Mouse (Mus musculus) G1E (cell line): ENCODE measurements at regions not wholly inside any gene's neighbourhood (a gene's known extent, or its start where the extent isn't known, plus 50 kb on each side); places are given as distances from the start of the nearest gene placed in this dataset.

Source experiments
- ATAC-seq: 2 replicates; pipeline ENCODE4 v1.8.0; 2016; ENCODE audit warnings: mild to moderate bottlenecking; ENCODE audit not compliant: insufficient number of reproducible peaks, poor library complexity, low FRiP score, severe bottlenecking; ENCODE audit errors: extremely low read depth
- DNase-seq: peaks from one replicate; pipeline ENCODE4 v3.0.0; 2012; ENCODE audit warnings: low spot score
- H3K27me3 ChIP-seq: 2 replicates; pipeline ENCODE4 v1.6.1; 2012; ENCODE audit warnings: mild to moderate bottlenecking, low read length, inconsistent platforms; ENCODE audit not compliant: insufficient read depth
- H3K36me3 ChIP-seq: replicated peaks from 2 replicates; pipeline ENCODE3; 2012; ENCODE audit warnings: mild to moderate bottlenecking, inconsistent platforms
- H3K4me1 ChIP-seq: 2 replicates; pipeline ENCODE4 v1.6.1; 2012; ENCODE audit warnings: low read depth, low read length, inconsistent platforms, mixed read lengths; ENCODE audit not compliant: insufficient read depth
- H3K4me3 ChIP-seq: 2 replicates; pipeline ENCODE4 v1.5.1; 2012; ENCODE audit warnings: low read depth, mild to moderate bottlenecking, inconsistent platforms, low read length, moderate library complexity, mixed read lengths
- H3K9me3 ChIP-seq: replicated peaks from 2 replicates; pipeline ENCODE4 v1.6.1; 2012; ENCODE audit warnings: inconsistent platforms
- CTCF ChIP-seq: IDR thresholded peaks from 2 replicates; pipeline ENCODE4 v1.5.1; 2012; ENCODE audit warnings: low read depth, low read length, inconsistent platforms, mixed read lengths
- GATA1 ChIP-seq: IDR thresholded peaks from 2 replicates; pipeline ENCODE4 v1.6.1; 2012; ENCODE audit warnings: borderline replicate concordance, low read length, inconsistent platforms, mixed read lengths
- GATA2 ChIP-seq: IDR thresholded peaks from 2 replicates; pipeline ENCODE4 v1.6.1; 2012; ENCODE audit warnings: low read depth, low read length, inconsistent platforms, borderline replicate concordance
- POLR2AphosphoS5 ChIP-seq: IDR thresholded peaks from 2 replicates; pipeline ENCODE4 v1.6.1; 2012; ENCODE audit warnings: low read depth, low read length, inconsistent platforms; ENCODE audit not compliant: insufficient replicate concordance
- TAL1 ChIP-seq: conservative IDR thresholded peaks from 2 replicates; pipeline ENCODE4 v1.6.1; 2012; ENCODE audit warnings: low read depth, low read length, inconsistent platforms, mixed read lengths

DNA sequence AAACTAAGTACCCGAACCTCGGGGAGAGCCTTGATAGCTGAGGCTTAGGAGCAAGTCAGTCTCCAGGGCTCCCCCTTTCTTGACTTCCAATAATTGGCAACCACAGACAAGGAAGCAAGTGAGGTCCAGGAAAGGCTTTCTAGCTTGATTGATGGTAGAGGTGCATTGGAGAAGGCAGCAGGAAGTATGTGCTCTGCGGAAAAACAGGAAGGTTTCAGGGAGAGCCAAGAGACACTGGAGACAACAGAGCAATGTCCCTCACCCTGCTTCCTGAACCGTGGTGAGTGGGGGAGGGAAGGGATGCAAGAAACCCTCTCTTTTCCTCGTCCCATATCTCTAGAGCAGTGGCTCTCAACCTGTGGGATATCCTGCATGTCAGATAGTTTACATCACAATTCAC, 115.9 kb upstream of the Smyd2 start:
- ATAC-seq: no peak
- no peak for DNase-seq
- H3K4me3 ChIP-seq: no peak overlapping the region

DNA sequence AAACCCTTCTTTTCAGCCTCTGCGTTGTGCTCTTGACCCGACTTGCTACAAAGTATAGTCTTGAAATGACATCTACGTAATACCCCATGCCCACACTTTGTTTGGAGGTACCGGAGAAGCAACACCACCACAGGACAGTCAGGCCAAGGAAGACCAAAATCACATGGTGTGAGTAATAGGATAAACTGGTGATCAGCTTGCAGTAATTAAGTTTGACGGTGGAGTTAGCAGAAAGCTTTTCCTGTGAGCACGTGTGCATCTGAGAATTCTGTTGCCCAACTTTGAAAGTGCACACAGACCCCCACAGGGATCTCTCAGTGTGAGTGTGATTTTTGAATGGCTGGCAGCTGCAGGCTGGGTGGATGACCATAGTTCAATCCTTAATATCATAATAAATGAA, 114.6 kb upstream of the Smyd2 start:
- DNase-seq (no peak), ATAC-seq (no peak)
- no peak overlapping the region for H3K4me3 ChIP-seq
- H3K27me3 ChIP-seq: no peaks in the 10 kb centered on the region
- TF ChIP-seq TAL1 (no peak), GATA1 (no peak), POLR2AphosphoS5 (no peak), GATA2 (no peak), CTCF (no peak)
- H3K9me3 ChIP-seq: peaks cover 74% of the 10 kb centered on the region
- no peaks in the 10 kb centered on the region for H3K4me1 ChIP-seq
- H3K36me3 ChIP-seq: no peaks in the 10 kb centered on the region

More for the DNA sequence above, 115.9 kb upstream of the Smyd2 start:
- peaks cover 73% of the 10 kb centered on the region for H3K9me3 ChIP-seq
- H3K27me3 ChIP-seq: no peaks in the 10 kb centered on the region
- TF ChIP-seq TAL1 (no peak), GATA1 (no peak), CTCF (no peak), GATA2 (no peak), POLR2AphosphoS5 (no peak)
- H3K4me1 ChIP-seq: no peaks in the 10 kb centered on the region
- H3K36me3 ChIP-seq: no peaks in the 10 kb centered on the region

DNA sequence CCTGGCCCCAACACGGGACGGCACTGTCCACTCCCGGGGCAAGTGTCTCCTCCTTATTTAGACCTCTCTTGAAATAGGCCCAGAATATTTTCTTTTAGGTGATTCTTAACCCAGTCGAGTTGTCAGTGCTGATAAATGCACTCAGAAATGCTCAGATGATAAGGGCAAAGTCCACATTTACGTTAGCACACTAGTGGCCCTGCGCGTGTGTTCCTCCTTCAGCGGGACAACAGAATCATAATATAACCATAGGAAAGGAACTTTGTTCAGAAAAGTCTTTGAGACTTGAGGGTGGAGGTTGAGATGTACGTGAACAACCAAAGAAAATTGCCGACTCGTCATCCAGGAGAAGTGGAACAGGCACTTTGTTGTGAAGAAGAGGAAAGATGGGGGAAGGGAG, 113.8 kb upstream of the Smyd2 start:
- H3K36me3 ChIP-seq: no peaks in the 10 kb centered on the region
- H3K9me3 ChIP-seq: peaks cover 74% of the 10 kb centered on the region
- no peaks in the 10 kb centered on the region for H3K4me1 ChIP-seq
- no peaks in the 10 kb centered on the region for H3K27me3 ChIP-seq
- no peak for TF ChIP-seq CTCF
- TF ChIP-seq TAL1: no peak
- TF ChIP-seq GATA1: no peak
- no peak for TF ChIP-seq POLR2AphosphoS5
- TF ChIP-seq GATA2: no peak
- DNase-seq (no peak), ATAC-seq (no peak)
- H3K4me3 ChIP-seq: no peak overlapping the region

DNA sequence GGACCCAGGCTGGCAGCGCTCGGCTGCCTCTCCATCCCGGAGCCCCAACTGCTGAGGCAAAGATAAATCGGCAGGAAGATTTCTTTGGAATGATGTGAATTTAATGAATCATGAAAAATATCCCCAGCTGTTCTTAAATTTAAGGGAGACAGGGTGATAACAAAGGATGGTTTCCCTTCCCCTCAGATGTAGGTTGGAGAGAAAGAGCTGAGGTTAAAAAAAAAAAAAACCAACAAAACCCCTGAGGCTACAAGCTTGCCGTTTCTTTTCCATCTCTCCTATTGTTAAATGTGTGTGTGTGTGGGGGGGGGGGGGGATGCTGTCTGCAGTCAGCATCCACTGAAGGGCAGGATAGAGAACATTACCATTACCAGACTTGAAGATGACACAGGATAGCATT, 111.9 kb upstream of the Smyd2 start:
- TF ChIP-seq CTCF (no peak), GATA1 (no peak), TAL1 (no peak)
- Histone ChIP-seq H3K36me3 (no peaks in the 10 kb centered on the region), H3K9me3 (peaks cover 71% of the 10 kb centered on the region), H3K4me3 (no peak overlapping the region), H3K4me1 (no peaks in the 10 kb centered on the region), H3K27me3 (no peaks in the 10 kb centered on the region)
- ATAC-seq (no peak), DNase-seq (no peak)

DNA sequence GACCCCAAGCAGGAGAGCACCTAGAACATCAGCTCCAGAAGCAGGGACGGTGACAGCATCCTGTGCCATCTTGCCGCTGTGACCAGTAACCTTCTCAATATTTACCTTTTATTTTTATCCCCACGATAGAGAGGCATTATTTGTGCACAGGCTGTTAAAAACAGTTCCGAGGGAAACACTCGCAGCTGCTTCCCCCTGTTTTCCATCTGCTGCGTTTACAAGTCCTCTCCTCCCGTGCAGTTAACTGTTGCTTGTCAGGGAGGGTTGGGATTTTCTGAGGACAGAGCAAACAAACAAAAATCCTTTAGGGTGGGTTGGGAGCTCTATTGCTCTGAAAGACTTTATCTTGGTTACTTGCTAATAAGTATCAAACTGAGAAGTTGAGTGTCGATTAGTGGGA, 105.4 kb upstream of the Smyd2 start:
- Histone ChIP-seq H3K4me1 (no peaks in the 10 kb centered on the region), H3K27me3 (no peaks in the 10 kb centered on the region), H3K9me3 (peaks cover 51% of the 10 kb centered on the region), H3K4me3 (no peak overlapping the region), H3K36me3 (no peaks in the 10 kb centered on the region)
- TF ChIP-seq POLR2AphosphoS5 (no peak), TAL1 (no peak), CTCF (no peak), GATA2 (no peak), GATA1 (no peak)
- no peak for ATAC-seq
- DNase-seq: no peak

DNA sequence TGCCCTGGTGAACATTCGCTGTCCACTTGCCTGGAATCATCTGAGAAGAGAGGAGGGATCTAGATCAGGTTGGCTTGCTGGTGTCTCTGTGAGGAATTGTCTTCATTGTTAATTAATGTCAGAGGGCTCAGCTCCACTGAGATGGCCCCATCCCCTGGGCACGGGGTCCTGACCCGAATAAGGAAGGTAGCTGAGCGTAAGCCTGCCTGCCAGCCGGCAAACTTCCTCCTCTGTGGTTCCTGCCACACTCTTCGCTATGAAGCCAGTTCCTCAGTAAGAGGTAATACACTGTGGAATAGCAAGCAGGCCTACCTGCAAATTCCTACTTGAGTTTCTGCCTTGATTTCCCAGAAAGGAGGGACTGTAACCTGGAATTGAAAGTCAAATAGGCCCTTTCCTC, 87.3 kb upstream of the Smyd2 start:
- DNase-seq: no peak
- no peaks in the 10 kb centered on the region for H3K27me3 ChIP-seq
- H3K9me3 ChIP-seq: peaks cover 72% of the 10 kb centered on the region
- H3K36me3 ChIP-seq: no peaks in the 10 kb centered on the region
- ATAC-seq: no peak
- TF ChIP-seq POLR2AphosphoS5 (no peak), TAL1 (no peak), CTCF (no peak)
- H3K4me3 ChIP-seq: no peak overlapping the region
- H3K4me1 ChIP-seq: no peaks in the 10 kb centered on the region

DNA sequence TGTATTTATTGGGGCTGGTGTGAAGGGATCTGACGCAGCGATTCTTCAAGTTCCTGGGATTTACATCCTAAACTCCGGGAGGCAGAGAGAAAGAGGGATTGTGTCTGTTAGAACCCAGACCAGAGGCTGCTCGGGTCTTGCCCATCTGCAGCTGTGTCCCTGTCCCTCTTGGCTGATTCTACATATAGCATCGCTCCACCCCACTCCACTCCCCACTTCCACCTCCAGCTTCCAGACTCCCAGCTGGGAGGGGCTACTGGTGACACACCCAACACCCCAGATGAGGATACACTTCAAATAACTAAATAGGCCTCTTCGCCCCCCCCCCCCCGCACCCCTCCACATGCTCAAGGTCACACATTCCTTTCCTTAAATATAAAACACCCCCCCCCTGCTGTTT, 85.1 kb upstream of the Smyd2 start:
- no peaks in the 10 kb centered on the region for H3K4me1 ChIP-seq
- ATAC-seq (no peak), DNase-seq (no peak)
- no peak overlapping the region for H3K4me3 ChIP-seq
- no peaks in the 10 kb centered on the region for H3K36me3 ChIP-seq
- TF ChIP-seq POLR2AphosphoS5: no peak
- no peak for TF ChIP-seq CTCF
- no peak for TF ChIP-seq GATA1
- TF ChIP-seq TAL1: no peak
- no peak for TF ChIP-seq GATA2
- H3K27me3 ChIP-seq: no peaks in the 10 kb centered on the region
- H3K9me3 ChIP-seq: peaks cover 62% of the 10 kb centered on the region
